8 mouse cellular contexts compared by ENCODE assay signal in the genomic region with DNA sequence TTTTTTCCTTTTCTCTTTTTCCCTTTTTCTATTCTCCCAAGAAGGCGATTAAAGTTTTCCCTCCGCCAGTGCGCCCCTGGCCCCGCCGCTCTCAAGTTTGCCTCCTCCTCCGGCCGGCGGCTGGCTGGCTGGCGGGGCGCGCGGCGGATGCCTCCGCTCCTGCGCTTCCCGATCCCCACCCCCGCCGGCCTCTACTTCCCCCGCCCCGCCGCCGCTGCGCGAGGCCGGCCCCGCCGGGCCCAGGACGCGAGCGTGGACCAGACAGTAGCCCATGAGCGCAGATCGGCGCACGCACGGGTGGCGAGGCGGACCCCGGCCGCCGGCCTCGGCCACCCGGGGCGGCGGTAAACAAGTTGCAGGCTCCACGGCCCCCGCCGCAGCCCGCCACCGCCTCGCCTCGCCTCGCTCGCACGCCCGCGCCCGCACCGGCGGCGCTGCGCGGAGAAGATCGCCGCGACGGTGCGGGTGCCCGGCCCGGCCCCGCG. TPM values are rescaled to one million over a fixed set of nuclear protein-coding genes. Genes with fewer than 3 reads are reported as not detected.
A peak's percentile ranks its signal among the peaks of the same experiment; 100 is the strongest.
DNase-seq lines count a peak whose midpoint lies in the region; ATAC-seq and TF ChIP-seq lines count a peak whose summit lies in the region.

No protein-coding gene starts in this region.

- peak overlapping the region; percentile 91 for H3K4me3 ChIP-seq in limb, embryonic 10.5 days
- peak overlapping the region; percentile 87 for H3K4me3 ChIP-seq in midbrain, embryonic 11.5 days (ENCODE audit: low read depth, low read length)
- peak overlapping the region; percentile 68 for H3K4me3 ChIP-seq in spleen, adult 2 months (ENCODE audit: extremely low read depth, insufficient read depth, insufficient read length)

- no peak for TF ChIP-seq CTCF in spleen, adult 2 months (IDR thresholded peaks at IDR 0.05; ENCODE audit: extremely low read depth, insufficient read depth, insufficient read length, insufficient replicate concordance)

- H3K4me2 ChIP-seq in midbrain, embryonic 11.5 days, result peak overlapping the region; percentile 78

- under 1% methylated on average over 71 of the region's 71 CpGs for WGBS in limb, embryonic 10.5 days
- 1% methylated on average over 70 of the region's 71 CpGs for WGBS in midbrain, embryonic 11.5 days
- WGBS in spleen, adult 2 months, result under 1% methylated on average over 57 of the region's 71 CpGs

- peak; percentile 48 for DNase-seq in T-cell, adult 2 months (ENCODE audit: low spot score)
- DNase-seq in cerebellum, postnatal 36 days, result peak; percentile 42 to 56
- peak; percentile 77 for DNase-seq in gastrocnemius, postnatal 10 days
- DNase-seq in induced T-regulatory cell, adult 2 months (ENCODE audit: low read depth), result peak; percentile 77
- DNase-seq in limb, embryonic 10.5 days (ENCODE audit: low spot score), result peak; percentile 73
- peak; percentile 96 for DNase-seq in midbrain, embryonic 11.5 days (ENCODE audit: low spot score, missing footprints)
- DNase-seq in spleen, adult 2 months (ENCODE audit: low read depth in 1 of 2, low spot score in 2 of 2), result peak in 1 of 2 experiments; percentile 65

- no peaks in the 10 kb centered on the region for H3K27me3 ChIP-seq in limb, embryonic 10.5 days (ENCODE audit: low read depth, poor library complexity, severe bottlenecking)
- no peaks in the 10 kb centered on the region for H3K27me3 ChIP-seq in midbrain, embryonic 11.5 days (ENCODE audit: control insufficient read depth, insufficient read depth, low read length)
- no peaks in the 10 kb centered on the region for H3K27me3 ChIP-seq in spleen, adult 2 months (ENCODE audit: control insufficient read depth, insufficient read depth, low read length)

- H3K9me3 ChIP-seq in limb, embryonic 10.5 days (replicated peaks), result no peaks in the 10 kb centered on the region
- H3K9me3 ChIP-seq in midbrain, embryonic 11.5 days (ENCODE audit: control insufficient read depth, low read length), result no peaks in the 10 kb centered on the region

- H3K4me1 ChIP-seq in limb, embryonic 10.5 days, result peaks cover 29% of the 10 kb centered on the region
- H3K4me1 ChIP-seq in midbrain, embryonic 11.5 days (ENCODE audit: control insufficient read depth, insufficient read depth, low read length), result peaks cover 12% of the 10 kb centered on the region
- H3K4me1 ChIP-seq in spleen, adult 2 months (ENCODE audit: control insufficient read depth, insufficient read depth, insufficient read length), result no peaks in the 10 kb centered on the region; the same call in 1 of the 2 replicates

- peak overlapping the region; percentile 94 for H3K9ac ChIP-seq in midbrain, embryonic 11.5 days (ENCODE audit: low read length)

- H3K36me3 ChIP-seq in limb, embryonic 10.5 days, result peaks cover 9% of the 10 kb centered on the region
- H3K36me3 ChIP-seq in midbrain, embryonic 11.5 days (ENCODE audit: control insufficient read depth, insufficient read depth, low read length), result no peaks in the 10 kb centered on the region
- no peaks in the 10 kb centered on the region for H3K36me3 ChIP-seq in spleen, adult 2 months (ENCODE audit: control insufficient read depth, insufficient read depth, low read length)

- peak overlapping the region; percentile 100 for H3K27ac ChIP-seq in limb, embryonic 10.5 days
- peak overlapping the region; percentile 92 for H3K27ac ChIP-seq in midbrain, embryonic 11.5 days (ENCODE audit: low read depth, low read length)
- peak overlapping the region; percentile 66 for H3K27ac ChIP-seq in spleen, adult 2 months (ENCODE audit: insufficient read depth, low read length)

- TF ChIP-seq POLR2A in spleen, adult 2 months (IDR thresholded peaks at IDR 0.05; ENCODE audit: low read depth, low read length), result no peak; the same call in 1 of the 2 replicates

- peak; percentile 47 for ATAC-seq in midbrain, embryonic 11.5 days (ENCODE audit: low FRiP score)
- ATAC-seq in monocyte, adult 5-6 weeks (replicated peaks; ENCODE audit: insufficient number of reproducible peaks, low FRiP score, low TSS enrichment, poor library complexity, severe bottlenecking), result no peak

RNA-seq across cellular contexts. Expression of a gene that starts 1.8 kb away (rescaled TPM):
- 10 to 100 TPM in 1 of 2 experiments, 1 to 10 TPM in 1; 8.0 to 10.7 TPM for total RNA-seq in gastrocnemius, postnatal 10 days (2021)
- 25.1 and 34.8 TPM in 2 replicates for polyA plus RNA-seq in limb, embryonic 10.5 days (2016; fragmentation: Nextera tagmentation; extraction: Ambion mirVana)
- 21.2 and 23.4 TPM in 2 replicates for polyA plus RNA-seq in midbrain, embryonic 11.5 days (2014; fragmentation: Nextera tagmentation; extraction: Ambion mirVana)
- polyA plus RNA-seq in spleen, adult 2 months (2012; rRNA removed), result 5.4 and 7.1 TPM in 2 replicates
- total RNA-seq in monocyte, adult 5-6 weeks (2017), result 18.8 to 28.8 TPM (median 24.9 TPM) in 3 replicates
